Mouse (Mus musculus): ENCODE results near the gene Mmp15.
A peak's percentile ranks its signal among the peaks of the same experiment; 100 is the strongest.

Mmp15 gene

GRCm38 (mm10) chr8:95352151-95352870, at the start of gene Mmp15:
Gene Mmp15, plus strand, starts transcription at chr8:95352268.
- peak; percentile 79 for DNase-seq (ENCODE audit: low spot score)

GRCm38 (mm10) chr8:95302410-95302809, 49.7 kb upstream of the Mmp15 start:
- DNase-seq (ENCODE audit: low spot score) = no peak

- DNase-seq (ENCODE audit: low spot score) = no peak
Measured at GRCm38 (mm10) chr8:95305526-95305925, 46.5 kb upstream of the Mmp15 start.

GRCm38 (mm10) chr8:95306431-95306830, 45.6 kb upstream of the Mmp15 start, which contains the start of gene Cngb1:
Gene Cngb1, minus strand, starts transcription at chr8:95306585.
- no peak for DNase-seq (ENCODE audit: low spot score)

- no peak for DNase-seq (ENCODE audit: low spot score)
Measured at GRCm38 (mm10) chr8:95310342-95310970, 41.6 kb upstream of the Mmp15 start, which contains the start of gene Tepp. Gene Tepp, plus strand, starts transcription at chr8:95310566.

GRCm38 (mm10) chr8:95312836-95313235, 39.2 kb upstream of the Mmp15 start:
- peak; percentile 32 for DNase-seq (ENCODE audit: low spot score)

GRCm38 (mm10) chr8:95313857-95314256, 38.2 kb upstream of the Mmp15 start:
- no peak for DNase-seq (ENCODE audit: low spot score)

GRCm38 (mm10) chr8:95314707-95315106, 37.4 kb upstream of the Mmp15 start:
- DNase-seq (ENCODE audit: low spot score) = no peak

- DNase-seq (ENCODE audit: low spot score) = no peak
Measured at GRCm38 (mm10) chr8:95315350-95315749, 36.7 kb upstream of the Mmp15 start.

GRCm38 (mm10) chr8:95320224-95321139, 31.6 kb upstream of the Mmp15 start:
- DNase-seq (ENCODE audit: low spot score) = peak; percentile 67

GRCm38 (mm10) chr8:95323201-95323600, 28.9 kb upstream of the Mmp15 start:
- no peak for DNase-seq (ENCODE audit: low spot score)

- DNase-seq (ENCODE audit: low spot score) = no peak
Measured at GRCm38 (mm10) chr8:95324646-95325045, 27.4 kb upstream of the Mmp15 start.

- DNase-seq (ENCODE audit: low spot score) = no peak
Measured at GRCm38 (mm10) chr8:95326822-95327221, 25.2 kb upstream of the Mmp15 start.

- DNase-seq (ENCODE audit: low spot score) = no peak
Measured at GRCm38 (mm10) chr8:95327866-95328465, 24.1 kb upstream of the Mmp15 start.

- no peak for DNase-seq (ENCODE audit: low spot score)
Measured at GRCm38 (mm10) chr8:95330367-95330766, 21.7 kb upstream of the Mmp15 start.

GRCm38 (mm10) chr8:95331156-95331719, 20.8 kb upstream of the Mmp15 start:
- DNase-seq (ENCODE audit: low spot score) = no peak

GRCm38 (mm10) chr8:95331720-95332436, 20.2 kb upstream of the Mmp15 start, which contains the start of the genes Zfp319 and Usb1:
Gene Zfp319, minus strand, starts transcription at chr8:95331950.
Gene Usb1, plus strand, starts transcription at chr8:95332284.
- DNase-seq (ENCODE audit: low spot score) = peak; percentile 96

- DNase-seq (ENCODE audit: low spot score) = no peak
Measured at GRCm38 (mm10) chr8:95332437-95333199, 19.4 kb upstream of the Mmp15 start.

GRCm38 (mm10) chr8:95335706-95336105, 16.4 kb upstream of the Mmp15 start:
- DNase-seq (ENCODE audit: low spot score) = no peak

GRCm38 (mm10) chr8:95336363-95336762, 15.7 kb upstream of the Mmp15 start:
- DNase-seq (ENCODE audit: low spot score) = no peak

Measured in ovary, postnatal 36 days (tissue).